Mouse (Mus musculus) embryonic facial prominence, embryonic 11.5 days (tissue): ENCODE data around the gene Metap2. TPM values are rescaled to one million over a fixed set of nuclear protein-coding genes. Genes with fewer than 3 reads are reported as not detected.

Experiments
- ATAC-seq: fragments of 200-750 bp; cut with Nextera tagmentation; replicated peaks from 2 replicates; pipeline ENCODE4 v1.8.0; 2017; ENCODE audit warnings: low read depth; ENCODE audit not compliant: insufficient number of reproducible peaks, low FRiP score, low TSS enrichment
- DNase-seq: peaks from one replicate; pipeline ENCODE4 v3.0.0-alpha.2; 2015; ENCODE audit warnings: low spot score
- H3K27ac ChIP-seq: fragments of 300-500 bp; sonication (generic); replicated peaks from 2 replicates; pipeline ENCODE4 v1.5.1; 2014; ENCODE audit warnings: mild to moderate bottlenecking, low read depth, low read length, control low read depth
- H3K27me3 ChIP-seq: fragments of 300-500 bp; sonication (generic); 2 replicates; pipeline ENCODE4 v1.6.1; 2014; ENCODE audit warnings: mild to moderate bottlenecking, low read length, moderate library complexity, mixed read lengths; ENCODE audit not compliant: control insufficient read depth, insufficient read depth
- H3K36me3 ChIP-seq: fragments of 300-500 bp; sonication (generic); replicated peaks from 2 replicates; pipeline ENCODE4 v1.6.1; 2014; ENCODE audit warnings: low read depth, mild to moderate bottlenecking, low read length, moderate library complexity, mixed read lengths; ENCODE audit not compliant: control insufficient read depth, insufficient read depth
- H3K4me1 ChIP-seq: fragments of 300-500 bp; sonication (generic); 2 replicates; pipeline ENCODE4 v1.6.1; 2014; ENCODE audit warnings: low read length, mixed read lengths; ENCODE audit not compliant: control insufficient read depth, insufficient read depth
- H3K4me2 ChIP-seq: fragments of 300-500 bp; sonication (generic); 2 replicates; pipeline ENCODE4 v1.6.1; 2014; ENCODE audit warnings: low read depth, mild to moderate bottlenecking, control low read depth, low read length, moderate library complexity
- H3K4me3 ChIP-seq: fragments of 300-500 bp; sonication (generic); 2 replicates; pipeline ENCODE4 v1.5.1; 2014; ENCODE audit warnings: low read depth, low read length, control low read depth
- H3K9ac ChIP-seq: fragments of 300-500 bp; sonication (generic); replicated peaks from 2 replicates; pipeline ENCODE4 v1.6.1; 2014; ENCODE audit warnings: mild to moderate bottlenecking, control low read depth, low read length
- H3K9me3 ChIP-seq: fragments of 300-500 bp; sonication (generic); replicated peaks from 2 replicates; pipeline ENCODE4 v1.6.1; 2016; ENCODE audit warnings: mild to moderate bottlenecking, low read length, inconsistent platforms, mixed read lengths; ENCODE audit not compliant: control insufficient read depth
- WGBS: fragments of 180-500 bp; shearing (Covaris S2); extraction: QIAGEN DNeasy Blood & Tissue Kit; methylation state at CpG from one replicate; pipeline ENCODE4 v1.1.7; 2014; 5-methylcytosine and 5-hydroxymethylcytosine counted together
- polyA plus RNA-seq: library from polyadenylated mRNA; unstranded; fragments of >200 nt; fragmentation: Nextera tagmentation; extraction: Ambion mirVana; gene quantifications from 2 replicates; pipeline ENCODE4 v1.2.1, GENCODE M21; 2014

Gene Metap2
- polyA plus RNA-seq, 1 experiment from 2014 or later, result 272 TPM

DNA sequence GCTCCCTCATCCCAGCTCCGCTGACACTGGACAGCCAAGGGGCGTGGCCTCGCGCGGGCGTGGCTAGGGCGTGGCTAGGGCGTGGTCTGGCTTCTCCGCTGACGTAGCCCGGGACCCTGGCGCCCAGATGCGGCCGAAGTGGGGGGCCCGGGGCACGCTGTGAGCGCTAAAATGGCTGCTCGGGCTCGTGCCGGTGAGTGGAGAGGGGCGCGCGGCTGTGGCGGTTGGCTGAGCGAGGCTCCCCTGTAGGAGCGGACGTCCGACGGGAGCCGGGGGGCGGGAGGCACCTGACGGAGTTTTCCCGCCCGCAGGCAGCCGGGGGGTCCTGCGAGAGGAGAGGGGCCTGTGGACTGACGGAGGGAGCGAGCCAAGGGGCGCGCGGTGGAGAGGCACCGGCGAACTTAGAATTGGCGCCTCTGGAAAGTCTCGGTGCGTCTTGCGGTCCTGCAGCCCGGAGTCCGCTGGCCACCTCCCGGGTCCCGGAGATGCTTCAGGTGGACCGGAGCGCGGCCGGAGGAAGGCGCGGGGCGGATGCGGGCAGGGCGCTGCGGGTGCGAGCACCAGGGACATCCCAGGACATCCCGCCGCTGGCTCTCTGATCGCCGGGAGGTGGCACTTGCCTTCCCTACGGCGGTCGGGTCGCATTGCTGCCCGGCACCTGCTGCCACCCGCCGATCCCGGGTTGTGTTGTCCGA is 63.0 kb downstream of the Metap2 start:
- peaks cover 11% of the 10 kb centered on the region for H3K27me3 ChIP-seq
- DNase-seq, result peak; percentile 86
- H3K36me3 ChIP-seq, result no peaks in the 10 kb centered on the region
- H3K9me3 ChIP-seq, result no peaks in the 10 kb centered on the region
- peak overlapping the region; percentile 57 for H3K4me3 ChIP-seq
- peak overlapping the region; percentile 40 for H3K9ac ChIP-seq
- peak overlapping the region; percentile 85 for H3K4me2 ChIP-seq
- no peaks in the 10 kb centered on the region for H3K4me1 ChIP-seq
- ATAC-seq, result peak; percentile 91
- under 1% methylated on average over 69 of the region's 75 CpGs for WGBS
- no peak overlapping the region for H3K27ac ChIP-seq

DNA sequence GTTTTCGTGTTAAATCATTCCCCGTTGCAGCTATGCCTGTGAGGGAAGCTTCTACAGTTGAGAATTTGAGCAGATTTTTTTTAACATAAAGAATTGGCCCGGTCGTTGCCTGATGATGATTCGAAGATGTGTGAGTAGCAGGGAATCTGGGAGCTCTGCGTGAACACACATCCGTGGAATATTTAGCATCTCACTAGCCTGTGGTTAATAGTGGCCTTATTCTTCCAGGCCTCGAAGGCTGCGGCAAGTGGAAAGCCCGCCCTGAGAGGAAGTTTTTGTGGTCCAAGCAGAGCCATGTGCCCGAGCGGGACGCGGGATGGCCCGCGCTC is 63.6 kb downstream of the Metap2 start:
- no peaks in the 10 kb centered on the region for H3K4me1 ChIP-seq
- no peak overlapping the region for H3K27ac ChIP-seq
- peaks cover 11% of the 10 kb centered on the region for H3K27me3 ChIP-seq

DNA sequence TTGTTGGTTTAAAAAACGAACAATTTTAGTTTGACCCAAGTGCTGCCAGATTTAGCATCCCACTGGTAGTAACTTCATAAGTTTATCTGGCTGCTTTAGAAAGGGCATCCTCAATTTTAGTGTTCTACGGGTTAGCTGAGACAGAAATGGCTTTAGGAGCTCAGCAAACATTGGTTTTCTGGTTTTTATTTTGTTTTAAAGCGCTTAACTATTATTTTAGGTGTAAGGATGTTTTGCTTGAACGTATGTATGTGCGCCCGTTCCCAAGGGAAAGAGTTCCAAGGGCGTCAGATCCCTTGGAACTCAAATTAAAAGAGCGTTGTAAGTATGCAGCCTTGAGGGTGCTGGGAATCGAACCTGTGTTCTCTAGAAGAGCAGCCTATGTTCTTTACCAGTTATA is 64.1 kb downstream of the Metap2 start:
- 21% methylated on average over 9 of the region's 9 CpGs for WGBS
- Histone ChIP-seq H3K9ac (no peak overlapping the region), H3K4me1 (no peaks in the 10 kb centered on the region), H3K36me3 (no peaks in the 10 kb centered on the region), H3K4me3 (no peak overlapping the region), H3K27ac (no peak overlapping the region), H3K27me3 (peaks cover 11% of the 10 kb centered on the region), H3K4me2 (no peak overlapping the region), H3K9me3 (no peaks in the 10 kb centered on the region)
- no peak for ATAC-seq
- DNase-seq, result no peak

More for the DNA sequence above, 63.6 kb downstream of the Metap2 start:
- H3K4me3 ChIP-seq, result peak overlapping the region; percentile 57
- no peaks in the 10 kb centered on the region for H3K9me3 ChIP-seq
- no peak overlapping the region for H3K9ac ChIP-seq
- H3K4me2 ChIP-seq, result peak overlapping the region; percentile 85
- 1% methylated on average over 16 of the region's 16 CpGs for WGBS
- H3K36me3 ChIP-seq, result no peaks in the 10 kb centered on the region
- DNase-seq, result no peak
- ATAC-seq, result no peak; the same call in 1 of the 2 replicates

DNA sequence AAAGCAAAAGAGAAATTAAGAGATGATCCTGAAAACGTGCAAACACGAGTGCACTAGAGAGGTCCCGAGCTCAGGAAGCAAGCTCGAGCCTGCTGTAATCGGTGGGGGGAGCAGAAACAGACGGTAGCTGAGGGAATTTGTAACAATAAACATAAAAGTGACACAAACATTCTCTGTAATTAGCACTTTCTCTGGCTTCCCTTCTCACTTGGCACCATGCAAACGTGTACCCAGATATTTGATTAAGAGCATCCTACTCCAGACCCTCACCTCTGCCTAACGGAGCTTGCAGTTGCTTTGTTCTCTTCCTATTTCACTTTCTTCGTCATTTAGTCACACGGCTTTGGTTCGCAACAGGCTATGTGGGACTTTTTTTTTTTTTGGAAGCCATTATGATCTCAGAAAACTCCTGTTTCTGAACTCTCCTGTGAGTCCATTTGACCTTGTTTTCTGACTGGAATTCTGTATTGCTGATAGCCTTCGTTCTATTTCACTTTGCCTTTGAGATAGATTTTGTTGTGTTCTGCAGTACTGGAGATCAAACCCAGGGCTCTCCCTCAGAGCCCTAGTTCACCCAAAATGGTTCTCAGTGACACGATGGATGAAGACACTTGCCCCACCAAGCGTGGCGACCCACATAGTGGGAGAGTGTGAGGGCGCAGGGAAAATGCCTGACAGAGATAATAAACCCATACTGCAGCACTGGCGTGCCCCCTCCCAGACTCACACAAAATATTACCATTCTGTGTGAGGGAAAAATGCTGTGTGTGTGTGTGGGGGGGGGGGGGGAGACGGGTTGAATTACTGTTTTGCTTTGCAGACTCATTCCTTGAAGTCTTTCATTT is 64.9 kb downstream of the Metap2 start:
- DNase-seq (no peak), ATAC-seq (no peak)
- H3K27ac ChIP-seq, result no peak overlapping the region
- H3K9me3 ChIP-seq, result no peaks in the 10 kb centered on the region
- H3K36me3 ChIP-seq, result no peaks in the 10 kb centered on the region
- no peak overlapping the region for H3K9ac ChIP-seq
- H3K4me3 ChIP-seq, result no peak overlapping the region
- H3K27me3 ChIP-seq, result peaks cover 11% of the 10 kb centered on the region
- 7% methylated on average over 18 of the region's 18 CpGs for WGBS
- peak overlapping the region; percentile 6; the same call in 1 of the 2 replicates for H3K4me2 ChIP-seq
- no peaks in the 10 kb centered on the region for H3K4me1 ChIP-seq

DNA sequence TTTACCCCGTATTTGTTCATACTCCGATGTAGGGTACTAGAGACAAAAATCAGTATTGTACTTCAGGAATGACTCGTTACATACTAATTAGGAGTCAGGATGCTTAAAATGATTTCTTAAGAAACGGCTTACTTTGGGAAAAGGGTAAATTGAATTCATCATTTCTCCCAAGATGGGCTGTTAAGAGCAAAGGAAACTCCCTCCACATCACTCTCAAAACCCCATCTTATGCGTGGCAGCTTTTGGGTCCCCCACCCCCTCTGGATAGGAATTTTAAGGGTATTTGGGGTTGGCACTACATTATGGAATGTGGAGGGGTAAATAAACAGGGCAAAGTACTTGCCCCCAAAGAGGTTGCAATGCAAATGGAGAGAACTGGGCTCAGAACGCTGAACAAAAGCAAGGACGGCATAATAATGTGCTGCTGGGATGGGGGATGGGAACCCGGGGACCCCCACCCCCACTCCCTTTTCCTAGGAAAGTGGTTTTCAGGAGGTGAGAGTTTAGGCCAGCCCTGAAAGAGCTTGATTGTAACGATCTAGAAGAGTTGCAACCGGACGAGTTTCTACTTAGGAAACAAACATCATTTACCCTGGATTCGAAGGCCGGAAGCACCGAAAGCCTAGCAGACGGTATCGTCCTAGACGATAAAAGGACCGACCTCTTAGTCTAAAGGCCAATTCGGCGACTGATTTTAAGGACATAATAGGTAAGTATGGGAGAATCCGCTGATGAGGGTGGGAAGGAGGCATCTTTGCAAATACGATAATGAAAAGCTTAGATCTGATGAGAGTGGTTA is 65.8 kb downstream of the Metap2 start, which contains the start of gene Usp44:
Gene Usp44 (plus strand): TSS at position 625 of the 799 bp plus-strand sequence.
- no peaks in the 10 kb centered on the region for H3K9me3 ChIP-seq
- DNase-seq (peak; percentile 39), ATAC-seq (no peak)
- H3K27me3 ChIP-seq, result peaks cover 11% of the 10 kb centered on the region
- no peak within 1 kb of the TSS for H3K27ac ChIP-seq
- WGBS, result 6% methylated on average over 22 of the region's 22 CpGs
- no peaks in the 10 kb centered on the region for H3K36me3 ChIP-seq
- H3K4me3 ChIP-seq, result no peak within 1 kb of the TSS
- H3K4me1 ChIP-seq, result no peaks in the 10 kb centered on the region
- peak within 1 kb of the TSS; percentile 6; the same call in 1 of the 2 replicates for H3K4me2 ChIP-seq
- H3K9ac ChIP-seq, result no peak within 1 kb of the TSS

DNA sequence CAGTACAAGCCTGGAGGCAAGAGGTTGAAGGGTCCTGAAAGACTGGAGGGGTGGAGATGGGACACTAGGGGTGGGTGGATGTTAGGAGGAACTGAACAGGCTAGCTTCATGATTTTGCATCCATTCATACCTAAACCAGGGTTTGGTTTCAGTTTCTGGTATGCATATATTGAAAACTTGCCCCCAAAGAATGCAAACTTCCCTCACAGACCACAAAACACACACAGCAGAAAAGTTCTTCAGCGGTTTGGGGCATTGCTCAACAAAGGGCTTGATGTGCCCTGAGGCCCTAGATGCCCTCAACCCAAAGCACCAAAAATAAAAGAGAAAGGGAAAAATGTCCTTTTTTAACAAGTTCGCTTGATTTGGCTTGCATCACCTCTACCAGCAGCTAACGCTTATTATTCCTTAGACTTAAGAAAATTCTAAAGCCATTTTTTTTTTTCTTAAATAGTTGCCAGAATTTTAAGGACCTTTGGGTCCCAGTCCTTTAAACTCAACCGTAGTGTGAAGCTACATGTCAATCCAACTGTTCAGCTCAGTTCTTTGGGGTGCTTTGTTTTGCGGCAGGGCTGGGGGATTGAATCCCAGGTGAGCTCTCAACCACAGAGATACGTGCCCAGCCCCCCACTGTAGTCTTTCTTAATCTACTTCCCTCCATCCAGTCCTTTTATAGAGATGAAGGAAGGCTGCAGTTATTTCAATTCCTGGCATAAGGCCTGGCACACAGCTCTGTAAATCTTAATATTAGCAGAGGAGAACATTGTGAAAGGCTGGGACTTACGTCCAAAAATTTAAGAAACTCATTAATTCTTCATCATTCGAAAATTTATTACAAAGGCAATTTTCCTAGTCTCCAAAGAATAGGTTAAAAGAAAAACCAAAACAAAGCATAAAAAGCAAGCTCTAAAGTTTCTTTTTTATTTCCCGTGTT is 66.7 kb downstream of the Metap2 start:
- Histone ChIP-seq H3K27me3 (peaks cover 11% of the 10 kb centered on the region), H3K4me3 (no peak overlapping the region), H3K4me1 (no peaks in the 10 kb centered on the region), H3K27ac (no peak overlapping the region), H3K9ac (no peak overlapping the region), H3K36me3 (no peaks in the 10 kb centered on the region), H3K9me3 (no peaks in the 10 kb centered on the region), H3K4me2 (no peak overlapping the region)
- 31% methylated on average over 9 of the region's 9 CpGs for WGBS
- DNase-seq, result no peak
- ATAC-seq, result no peak

DNA sequence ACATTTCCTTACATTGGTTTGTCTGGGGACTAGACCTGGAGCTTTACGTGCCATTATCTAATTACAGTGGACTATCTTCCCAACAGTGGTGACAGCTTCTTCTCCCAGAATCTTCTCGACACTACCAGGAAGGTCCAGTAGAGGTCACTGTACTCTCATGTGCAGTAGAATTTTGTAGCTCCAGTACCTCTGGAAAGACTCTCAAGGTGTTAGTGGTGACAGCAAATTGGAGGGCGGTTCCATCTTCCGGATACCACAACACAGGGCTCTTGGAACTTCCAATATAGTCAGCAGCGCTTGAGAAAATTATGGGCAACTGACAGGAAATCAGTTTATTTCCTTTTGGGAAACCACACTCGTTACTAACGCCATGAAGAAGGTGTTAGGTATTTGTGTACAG is 78.2 kb downstream of the Metap2 start:
- Histone ChIP-seq H3K27ac (no peak overlapping the region), H3K9me3 (no peaks in the 10 kb centered on the region), H3K9ac (no peak overlapping the region), H3K27me3 (no peaks in the 10 kb centered on the region), H3K4me2 (no peak overlapping the region), H3K4me3 (no peak overlapping the region), H3K4me1 (no peaks in the 10 kb centered on the region), H3K36me3 (no peaks in the 10 kb centered on the region)
- ATAC-seq (no peak), DNase-seq (peak; percentile 84)
- WGBS, result 30% methylated on average over 7 of the region's 7 CpGs
